Mouse (Mus musculus) layer of hippocampus, adult 11-12 months (tissue): ENCODE results near the gene Limch1.

ENCODE experiments used
- DNase-seq: peaks from one replicate; pipeline ENCODE4 v3.0.0; 2022; ENCODE audit warnings: low spot score

Limch1 gene

GRCm38 (mm10) chr5:66785995-66786620, 40.5 kb downstream of the Limch1 start:
- no peak for DNase-seq

GRCm38 (mm10) chr5:66786621-66787061, 41.0 kb downstream of the Limch1 start:
- DNase-seq: no peak

DNA sequence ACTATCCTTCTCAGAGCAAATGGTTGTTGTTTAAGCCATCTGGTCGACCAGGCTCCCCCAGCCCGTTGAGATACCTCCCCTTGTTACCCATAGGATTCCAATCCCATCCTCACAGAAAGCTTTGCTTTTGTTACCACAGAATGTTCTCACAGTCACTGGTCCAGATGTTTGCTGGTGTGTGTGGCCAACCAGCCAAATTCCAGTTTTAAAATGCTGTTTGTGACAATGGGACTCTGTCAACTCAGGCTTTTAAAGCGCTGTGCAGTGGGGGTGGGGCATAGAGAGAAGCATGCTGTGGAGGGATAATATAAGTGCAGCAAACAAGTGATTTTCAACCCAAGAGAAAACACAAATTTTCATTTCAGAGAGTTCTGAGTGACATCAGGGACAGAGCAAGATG, 43.4 kb downstream of the Limch1 start:
- DNase-seq: peak; percentile 46

DNA sequence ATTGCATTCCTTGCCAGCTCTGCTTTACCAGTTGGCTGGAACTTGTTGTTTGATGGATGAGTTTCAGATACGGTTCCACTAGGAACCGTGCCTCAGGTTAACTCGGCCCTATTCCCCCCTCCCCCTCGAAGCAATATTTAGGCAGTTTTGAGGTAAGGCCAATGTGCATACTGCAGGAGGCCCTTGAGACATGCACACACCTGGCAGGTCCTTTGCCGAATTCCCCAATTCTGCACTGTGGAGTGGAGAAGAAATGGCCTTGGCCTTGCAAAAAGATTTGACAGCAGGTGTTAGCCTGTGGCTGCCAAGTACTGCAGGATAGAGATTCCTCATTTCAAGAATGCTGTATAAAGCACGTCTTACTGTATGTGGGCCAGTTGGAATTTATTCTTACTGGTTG, 45.5 kb downstream of the Limch1 start:
- no peak for DNase-seq

DNA sequence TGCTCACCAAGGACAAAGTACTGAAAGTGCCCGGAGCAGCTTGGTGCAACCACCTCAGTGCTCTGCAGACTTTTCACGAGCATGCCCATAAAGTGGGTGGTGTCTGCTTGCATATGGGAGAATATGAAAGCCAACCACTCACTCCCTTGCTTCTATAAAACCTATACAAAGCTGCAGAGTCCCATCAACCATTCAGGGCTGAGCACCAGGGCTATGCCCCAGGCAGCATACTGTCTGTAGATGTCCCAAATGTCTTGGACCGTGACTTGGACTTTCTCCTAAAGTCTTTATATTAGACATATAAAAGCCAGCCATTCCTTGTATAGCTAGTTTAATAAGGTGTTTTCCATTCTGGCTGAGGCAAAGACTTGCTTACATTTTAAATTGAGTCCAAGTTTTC, 47.6 kb downstream of the Limch1 start:
- DNase-seq: no peak

- no peak for DNase-seq
These were observed 51.7 kb downstream of the Limch1 start for GRCm38 (mm10) chr5:66797326-66797725.

- no peak for DNase-seq
These were observed 52.5 kb downstream of the Limch1 start for GRCm38 (mm10) chr5:66798135-66798534.

DNA sequence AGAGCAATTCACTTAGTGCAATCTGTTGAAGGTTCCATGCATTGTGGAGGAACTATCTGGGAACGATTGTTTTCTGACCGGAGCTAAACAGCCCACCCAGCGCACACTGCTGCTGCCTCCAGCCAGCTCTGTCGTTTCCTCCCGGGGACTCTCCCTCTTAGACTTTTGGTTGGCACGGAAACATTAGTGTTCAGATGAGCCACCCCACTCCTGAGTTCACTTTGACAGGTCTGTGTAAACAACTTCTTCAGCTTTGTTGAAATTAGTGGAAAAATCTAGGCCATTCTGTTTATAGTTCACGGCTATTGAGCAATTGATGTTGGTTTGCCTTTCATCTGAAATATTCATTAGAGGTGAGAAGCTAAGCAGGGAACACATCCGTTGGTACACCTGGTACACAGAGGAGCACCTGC, 53.0 kb downstream of the Limch1 start:
- DNase-seq: no peak

- DNase-seq: no peak
These were observed 54.6 kb downstream of the Limch1 start for GRCm38 (mm10) chr5:66800243-66800642.

DNA sequence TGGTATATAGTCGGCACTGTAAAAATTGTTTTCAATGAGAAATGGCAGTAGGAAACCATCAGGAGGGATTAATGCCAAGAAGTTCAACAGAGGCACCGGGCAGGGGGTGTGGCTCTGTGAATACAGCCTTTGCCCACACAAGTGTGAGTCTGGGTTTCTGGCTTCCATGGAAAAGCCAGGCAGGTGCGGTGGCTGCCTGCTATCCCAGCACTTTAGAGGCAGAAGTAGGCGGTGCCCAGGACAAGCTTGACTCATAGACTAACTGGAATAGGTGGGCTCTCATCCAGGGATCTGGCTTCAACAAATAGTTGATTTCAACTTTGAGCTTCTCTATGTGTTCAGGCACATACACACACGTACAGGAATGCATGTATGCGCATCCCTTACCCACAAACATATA, 55.4 kb downstream of the Limch1 start:
- no peak for DNase-seq

DNA sequence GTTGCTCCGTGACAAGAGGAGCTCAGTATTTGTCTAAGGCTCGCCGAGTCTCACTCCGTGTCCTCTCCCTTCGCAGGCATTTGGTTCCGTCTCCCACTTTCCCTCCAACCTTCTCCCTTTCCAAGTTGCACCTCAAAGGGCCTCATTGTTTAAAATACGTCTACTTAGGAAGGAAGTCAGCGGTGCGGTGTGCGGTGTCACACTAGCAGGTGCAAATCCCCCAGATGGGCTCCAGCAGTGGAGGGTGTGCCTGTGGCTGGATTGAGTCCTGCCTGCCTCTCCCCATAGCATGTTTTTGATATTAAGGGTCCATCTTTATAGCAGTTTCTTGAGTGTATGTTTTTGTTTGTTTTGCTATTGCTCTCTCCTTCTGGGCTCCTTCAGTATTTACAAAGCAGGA, 56.6 kb downstream of the Limch1 start:
- DNase-seq: no peak

DNA sequence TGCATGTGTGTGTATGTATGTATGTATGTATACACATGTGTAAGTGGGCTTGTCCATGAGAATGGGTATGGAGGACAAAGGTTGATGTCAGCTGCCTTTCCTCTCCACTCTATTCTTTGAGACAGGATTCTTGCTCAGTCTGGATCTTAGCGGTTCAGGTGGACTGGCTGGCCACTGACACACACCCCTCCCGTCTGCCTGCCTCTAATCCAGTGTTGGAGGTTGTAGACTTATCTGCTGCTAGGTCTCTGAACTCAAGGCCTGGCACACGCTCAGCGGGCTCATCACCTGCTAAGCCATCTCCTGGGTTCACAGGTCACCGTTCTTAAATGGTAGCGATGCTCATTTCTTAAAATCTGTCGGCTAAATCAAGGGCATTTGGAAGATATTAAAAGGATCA, 60.7 kb downstream of the Limch1 start:
- DNase-seq: no peak

- no peak for DNase-seq
These were observed 62.1 kb downstream of the Limch1 start for GRCm38 (mm10) chr5:66807737-66808136.

DNA sequence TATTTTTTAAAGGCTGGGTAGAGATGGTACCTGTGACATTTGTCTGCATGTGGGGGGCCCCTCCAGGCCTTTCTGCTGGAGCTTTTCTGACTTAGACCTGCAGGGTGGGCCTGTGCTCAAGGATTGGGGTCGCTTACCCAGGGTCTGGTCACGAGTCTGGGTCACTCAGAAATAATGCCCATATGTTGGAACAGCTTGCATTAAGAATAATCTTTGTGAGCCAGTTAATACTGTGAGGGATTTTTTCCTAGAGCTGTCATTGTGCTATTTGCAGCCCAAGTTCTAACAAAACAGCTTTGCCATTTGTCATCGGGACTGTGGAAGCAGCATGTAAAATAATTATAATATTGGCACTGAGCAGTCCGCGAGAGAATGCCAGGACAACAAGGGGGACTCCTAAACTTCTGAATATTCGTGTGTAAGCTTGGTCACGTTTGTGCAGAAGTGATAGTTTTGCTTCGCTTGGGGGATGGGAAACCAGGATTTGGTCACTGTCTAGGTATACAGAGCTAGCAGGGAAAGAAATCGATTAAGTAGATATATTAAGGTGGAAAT, 63.5 kb downstream of the Limch1 start:
- DNase-seq: peak; percentile 27

DNA sequence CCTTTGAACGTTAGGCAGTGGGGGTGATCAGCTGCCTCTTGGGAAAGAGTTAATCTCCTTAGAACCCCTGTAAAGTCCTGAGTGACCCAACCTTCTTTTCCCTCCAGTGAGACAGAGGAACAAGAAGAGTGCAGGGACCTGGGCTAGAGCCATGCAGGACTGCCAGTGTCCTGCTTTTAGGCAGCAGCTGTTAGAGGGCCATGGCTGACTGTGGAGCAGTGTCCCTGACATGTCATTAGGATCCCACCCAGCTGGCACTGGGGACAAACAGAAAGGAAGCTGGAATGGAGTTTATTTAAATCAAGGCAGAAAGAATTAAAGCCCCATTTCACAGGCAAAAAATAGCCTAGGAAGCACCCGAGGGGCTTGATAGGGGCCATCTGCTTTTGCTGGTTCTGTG, 64.8 kb downstream of the Limch1 start:
- DNase-seq: no peak

DNA sequence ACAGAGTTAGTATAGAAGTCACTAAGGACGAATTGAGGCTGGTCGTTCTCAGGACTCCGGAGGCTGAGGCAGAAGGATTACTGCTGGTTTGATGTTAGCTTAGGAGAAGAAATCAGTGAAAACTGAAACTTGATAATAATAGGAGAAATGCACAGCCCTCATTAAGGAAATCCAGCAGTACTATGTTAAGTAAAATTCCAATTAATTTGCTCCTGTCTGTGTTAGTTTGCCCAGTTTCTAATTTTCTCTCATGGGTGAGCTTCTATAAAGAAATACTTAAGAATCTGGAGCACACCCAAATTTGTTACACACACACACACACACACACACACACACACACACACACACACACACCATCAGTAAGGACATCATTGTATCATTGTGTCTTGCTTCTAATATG, 69.0 kb downstream of the Limch1 start:
- DNase-seq: no peak

DNA sequence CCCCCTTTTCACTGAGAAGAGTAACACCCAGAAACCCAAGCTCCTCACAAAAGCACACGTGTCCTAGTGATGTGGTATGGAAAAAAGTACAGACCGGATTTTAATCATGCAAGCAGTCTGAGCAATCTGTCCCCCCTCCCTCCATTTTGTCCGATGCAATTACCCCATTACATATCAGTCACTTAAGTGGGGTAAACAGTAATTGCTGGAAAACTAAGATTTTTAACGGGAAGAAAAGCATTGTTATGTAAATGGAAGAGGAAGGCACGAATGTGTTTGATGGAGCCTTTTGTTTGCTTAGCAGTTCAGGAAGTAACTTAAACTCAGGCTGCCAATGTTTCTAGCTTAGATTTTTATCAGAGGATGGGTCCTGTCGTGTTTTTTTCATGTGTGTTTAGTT, 70.2 kb downstream of the Limch1 start:
- DNase-seq: no peak

DNA sequence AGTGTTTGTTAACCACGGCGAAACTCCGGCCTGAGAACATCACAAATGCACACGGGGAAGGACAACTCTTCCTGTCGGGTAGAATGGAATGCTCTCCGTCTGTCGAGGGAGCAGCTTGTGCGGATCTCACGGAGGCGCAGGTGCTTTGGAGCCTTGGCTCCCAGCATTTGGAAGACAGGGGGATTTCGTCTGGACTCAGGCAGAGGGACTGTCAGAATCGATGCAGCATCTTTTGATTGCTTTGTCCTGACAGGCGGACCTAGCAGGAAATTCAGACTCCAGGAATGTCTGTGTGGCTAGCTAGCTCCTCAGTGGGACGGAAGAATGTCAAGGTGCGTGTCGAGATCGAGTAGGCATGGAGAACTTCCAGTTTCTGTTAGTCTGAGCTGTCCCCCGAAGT, 71.1 kb downstream of the Limch1 start:
- no peak for DNase-seq

DNA sequence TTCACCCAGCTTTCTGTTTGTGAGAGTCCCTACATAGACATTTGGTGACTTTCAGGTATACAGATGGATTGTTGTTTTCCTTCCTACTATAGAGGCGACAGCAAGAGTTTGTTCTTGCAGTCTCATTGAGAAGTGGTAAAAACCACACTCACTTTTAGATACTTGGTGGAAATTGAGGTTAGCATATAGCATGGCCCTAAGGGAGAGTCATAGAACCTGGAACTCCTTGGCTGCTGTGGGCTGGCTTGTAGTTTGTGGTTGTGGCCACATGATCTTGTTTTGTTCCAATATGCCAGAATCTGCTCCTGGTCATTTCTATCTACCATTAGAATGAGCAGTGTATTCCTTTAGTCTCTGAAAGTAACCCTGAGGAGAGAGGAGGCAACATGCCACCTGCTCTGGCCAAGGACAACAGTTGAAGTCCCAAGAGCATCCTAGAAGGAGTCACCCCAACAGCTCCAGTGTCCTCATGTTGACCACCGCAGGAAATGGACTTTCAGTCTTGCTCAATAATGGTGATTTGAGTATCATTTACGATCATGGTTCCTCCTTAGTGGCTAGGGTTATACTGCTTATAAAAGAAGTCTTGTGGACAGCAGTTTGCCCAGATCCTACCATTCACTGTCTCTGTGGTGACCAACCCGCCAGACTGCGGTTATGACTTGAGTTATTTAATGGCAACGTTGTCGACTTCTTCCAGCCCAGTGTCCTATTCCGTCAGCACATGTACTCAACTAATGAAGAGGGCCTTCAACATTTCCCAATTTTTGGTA, 71.7 kb downstream of the Limch1 start:
- no peak for DNase-seq

DNA sequence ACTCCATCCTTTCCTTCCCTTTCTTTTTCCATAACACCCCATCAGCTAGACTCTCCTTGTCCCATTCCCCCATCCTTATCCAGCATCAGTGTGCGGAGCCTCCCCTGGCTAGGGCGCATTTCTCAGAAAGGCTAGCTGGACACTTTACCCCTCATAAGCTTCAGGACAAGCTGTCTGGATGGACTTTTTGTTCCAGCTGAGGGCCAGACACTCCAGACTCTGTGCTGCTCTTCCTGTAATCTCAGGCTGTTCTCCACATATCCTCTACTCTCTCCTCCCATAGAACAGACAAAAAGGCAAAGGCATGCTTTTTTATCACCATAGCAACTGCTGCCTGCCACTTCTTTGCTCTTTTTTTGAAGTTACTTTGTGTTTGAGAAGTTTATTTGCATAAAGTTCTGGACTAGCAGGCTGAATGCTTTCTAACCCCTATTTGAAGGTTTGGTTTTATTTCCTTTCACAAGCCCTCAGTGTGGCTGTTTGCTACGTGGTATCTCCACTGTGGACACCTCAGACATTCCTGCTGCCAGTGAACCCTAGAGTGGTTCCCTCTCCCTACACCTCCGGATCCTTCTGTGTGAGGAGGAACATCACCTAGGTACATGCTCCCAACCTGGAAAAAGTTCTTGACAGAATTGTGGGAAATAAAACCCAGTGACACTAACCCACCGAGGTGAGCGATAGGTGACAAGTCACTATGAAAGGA, 77.0 kb downstream of the Limch1 start:
- DNase-seq: no peak

- no peak for DNase-seq
These were observed 80.0 kb downstream of the Limch1 start for GRCm38 (mm10) chr5:66825586-66825985.

- no peak for DNase-seq
These were observed 81.2 kb downstream of the Limch1 start for GRCm38 (mm10) chr5:66826844-66827243.

GRCm38 (mm10) chr5:66829505-66829904, 83.9 kb downstream of the Limch1 start:
- DNase-seq: no peak
